Mouse (Mus musculus): ENCODE measurements around the gene Prdm1. TPM values are rescaled to one million over a fixed set of nuclear protein-coding genes. Genes with fewer than 3 reads are reported as not detected.

Prdm1 gene
- polyA plus RNA-seq (2015; fragmentation: Nextera tagmentation; extraction: Ambion mirVana) = 0.43 and 0.46 TPM in 2 replicates

GRCm38 (mm10) chr10:44528291-44529082 is at the start of gene Prdm1:
TSS of gene Prdm1 (minus strand) at chr10:44528501.

